In the genomic region with DNA sequence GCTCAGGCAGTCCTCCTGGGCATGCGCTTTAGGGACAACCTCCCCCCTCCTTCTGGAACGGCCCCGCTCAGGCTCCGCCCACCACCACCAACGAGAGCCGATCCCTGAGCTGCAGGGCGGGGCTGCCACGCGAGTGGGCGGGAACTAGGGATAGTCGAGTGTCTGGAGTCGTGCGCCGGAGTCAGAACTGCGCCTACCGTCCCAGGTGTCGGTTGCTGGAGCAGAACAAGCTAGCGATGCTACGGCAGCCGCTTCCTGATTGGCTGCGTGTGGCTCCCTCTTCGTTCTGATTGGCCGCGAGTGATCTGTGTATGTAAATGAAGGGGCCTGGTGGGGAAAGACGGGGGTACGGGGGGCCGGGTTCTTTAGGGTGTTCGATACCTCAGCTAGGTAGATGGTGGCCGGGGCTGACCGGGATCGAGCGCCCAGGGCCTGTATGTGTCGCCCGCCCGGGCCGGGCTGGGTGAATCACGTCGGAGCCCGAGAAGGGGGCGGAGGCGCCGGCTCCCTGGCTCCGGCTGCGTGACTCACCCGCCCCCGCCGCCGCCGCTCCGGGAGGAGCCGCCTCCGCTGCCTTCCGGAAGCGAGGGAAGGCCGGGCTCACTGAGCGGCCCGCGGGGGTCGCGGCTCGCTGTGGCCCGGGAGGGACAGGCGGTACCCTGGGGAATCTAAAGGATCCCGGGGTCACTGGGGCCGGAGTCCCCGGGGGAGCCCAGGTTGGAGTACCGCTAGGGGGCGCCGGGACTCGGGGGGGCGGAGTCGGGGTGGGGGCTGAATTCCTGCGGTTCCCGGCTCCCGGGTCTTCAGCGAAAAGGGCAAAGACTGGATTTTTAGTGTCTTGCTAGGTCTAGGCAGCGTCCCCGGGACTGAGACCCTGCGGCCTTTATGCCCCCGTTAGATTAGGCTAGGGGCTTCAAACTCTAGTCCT, we compare ENCODE assay signal across 8 mouse cellular contexts. TPM values are rescaled to one million over a fixed set of nuclear protein-coding genes. Genes with fewer than 3 reads are reported as not detected.
DNase-seq lines count a peak whose midpoint lies in the region; ATAC-seq lines count a peak whose summit lies in the region.

A gene (plus strand): TSS at position 141 of the 928 bp plus-strand sequence.

- H3K9ac ChIP-seq in embryonic facial prominence, embryonic 13.5 days: peak within 1 kb of the TSS; percentile 85
- H3K9ac ChIP-seq in limb, embryonic 13.5 days: peak within 1 kb of the TSS; percentile 81
- peak within 1 kb of the TSS; percentile 76 for H3K9ac ChIP-seq in midbrain, embryonic 16.5 days (ENCODE audit: low read depth, low read length)

- peak within 1 kb of the TSS; percentile 99 for H3K27ac ChIP-seq in embryonic facial prominence, embryonic 13.5 days
- peak within 1 kb of the TSS; percentile 98 for H3K27ac ChIP-seq in limb, embryonic 13.5 days
- peak within 1 kb of the TSS; percentile 90 for H3K27ac ChIP-seq in midbrain, embryonic 16.5 days (ENCODE audit: low read length)

- peak; percentile 94 for ATAC-seq in embryonic facial prominence, embryonic 13.5 days (ENCODE audit: insufficient number of reproducible peaks, insufficient read depth, low FRiP score, low TSS enrichment, low read depth)
- peak; percentile 96 for ATAC-seq in limb, embryonic 13.5 days (ENCODE audit: low FRiP score, low read depth)
- peak; percentile 98 for ATAC-seq in midbrain, embryonic 16.5 days

- H3K36me3 ChIP-seq in embryonic facial prominence, embryonic 13.5 days: peaks cover 14% of the 10 kb centered on the region
- H3K36me3 ChIP-seq in limb, embryonic 13.5 days: peaks cover 9% of the 10 kb centered on the region
- H3K36me3 ChIP-seq in midbrain, embryonic 16.5 days (ENCODE audit: control insufficient read depth, insufficient read depth, low read length): no peaks in the 10 kb centered on the region

- H3K4me3 ChIP-seq in embryonic facial prominence, embryonic 13.5 days: peak within 1 kb of the TSS; percentile 75
- peak within 1 kb of the TSS; percentile 73 for H3K4me3 ChIP-seq in limb, embryonic 13.5 days
- peak within 1 kb of the TSS; percentile 62 for H3K4me3 ChIP-seq in midbrain, embryonic 16.5 days (ENCODE audit: low read depth, low read length)

- peaks cover 44% of the 10 kb centered on the region for H3K4me1 ChIP-seq in embryonic facial prominence, embryonic 13.5 days
- H3K4me1 ChIP-seq in limb, embryonic 13.5 days: peaks cover 35% of the 10 kb centered on the region
- peaks cover 5% of the 10 kb centered on the region for H3K4me1 ChIP-seq in midbrain, embryonic 16.5 days (ENCODE audit: control insufficient read depth, insufficient read depth, low read length)

- no peaks in the 10 kb centered on the region for H3K9me3 ChIP-seq in embryonic facial prominence, embryonic 13.5 days
- H3K9me3 ChIP-seq in limb, embryonic 13.5 days: no peaks in the 10 kb centered on the region
- H3K9me3 ChIP-seq in midbrain, embryonic 16.5 days (replicated peaks; ENCODE audit: control insufficient read depth, low read length, poor library complexity, severe bottlenecking): no peaks in the 10 kb centered on the region

- under 1% methylated on average over 77 of the region's 80 CpGs for WGBS in embryonic facial prominence, embryonic 13.5 days
- WGBS in limb, embryonic 13.5 days: under 1% methylated on average over 63 of the region's 80 CpGs
- under 1% methylated on average over 67 of the region's 80 CpGs for WGBS in midbrain, embryonic 16.5 days

- H3K4me2 ChIP-seq in embryonic facial prominence, embryonic 13.5 days: peak within 1 kb of the TSS; percentile 65
- H3K4me2 ChIP-seq in limb, embryonic 13.5 days (replicated peaks): peak within 1 kb of the TSS; percentile 78
- H3K4me2 ChIP-seq in midbrain, embryonic 16.5 days (ENCODE audit: low read length): peak within 1 kb of the TSS; percentile 52

- DNase-seq in 3134 (ENCODE audit: extremely low read depth, insufficient read length, low spot score): peak; percentile 99
- peak; percentile 100 for DNase-seq in adrenal gland, postnatal 36 days
- peak; percentile 100 for DNase-seq in heart, adult 18-20 months
- peak; percentile 100 for DNase-seq in kidney, adult 8-10 months
- peak; percentile 99 to 100 for DNase-seq in spleen, postnatal 10 days (ENCODE audit: low spot score in 2 of 2)

- no peaks in the 10 kb centered on the region for H3K27me3 ChIP-seq in embryonic facial prominence, embryonic 13.5 days
- no peaks in the 10 kb centered on the region for H3K27me3 ChIP-seq in limb, embryonic 13.5 days
- no peaks in the 10 kb centered on the region for H3K27me3 ChIP-seq in midbrain, embryonic 16.5 days (ENCODE audit: control insufficient read depth, insufficient read depth, low read depth, low read length)

RNA-seq across cellular contexts. Expression of the gene that starts here (rescaled TPM):
- total RNA-seq in adrenal gland, postnatal 36 days (2021): 10 to 100 TPM; 30.0 to 38.4 TPM
- polyA plus RNA-seq in embryonic facial prominence, embryonic 13.5 days (2015; fragmentation: Nextera tagmentation; extraction: Ambion mirVana): 34.7 and 40.1 TPM in 2 replicates
- 1 to 10 TPM; 8.0 to 9.3 TPM for total RNA-seq in heart, adult 18-20 months (2021)
- polyA plus RNA-seq in limb, embryonic 13.5 days (2015; fragmentation: Nextera tagmentation; extraction: Ambion mirVana): 37.8 and 39.2 TPM in 2 replicates
- polyA plus RNA-seq in midbrain, embryonic 16.5 days (2015; fragmentation: Nextera tagmentation; extraction: Ambion mirVana): 7.0 and 9.2 TPM in 2 replicates

Comparison
In these comparisons a context has a peak if more than half of its experiments do, and no peak if none do; other contexts are left out.
1. Peak in every context shown above with its lines: DNase-seq, ATAC-seq, H3K4me3 ChIP-seq and H3K27ac ChIP-seq.